Comparison of ENCODE assay signal across 22 mouse cellular contexts in the genomic region with DNA sequence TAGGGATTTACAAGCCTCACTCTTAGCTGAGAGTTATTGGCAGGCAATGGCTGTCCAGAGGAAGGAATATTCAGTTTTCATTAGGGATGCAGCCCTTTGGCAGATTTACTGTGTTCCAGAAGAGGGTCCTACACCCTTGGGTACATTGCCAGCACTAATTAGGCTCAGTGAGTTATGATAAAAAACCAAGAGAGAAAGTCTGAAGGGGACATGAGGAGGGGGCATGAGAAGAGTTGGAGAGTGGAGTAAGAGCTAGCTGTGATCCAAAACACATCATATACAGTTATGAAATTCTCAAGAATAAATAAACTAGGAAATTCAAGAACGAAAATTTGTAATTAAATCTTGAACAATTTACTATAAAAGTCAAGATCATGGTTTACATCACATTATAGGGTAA.
DNase-seq lines count a peak whose midpoint lies in the region; ATAC-seq and TF ChIP-seq lines count a peak whose summit lies in the region.
"Had no signal": no experiment of that assay in that cellular context is flagged by ENCODE, and none has a peak within 500 bp of the region (broad histone marks: within the 10 kb centered on the region; RNA-seq: fewer than 3 reads in every experiment).

No protein-coding gene starts in this region.

- WGBS in lung, embryonic 14.5 days = 40% methylated on average over 1 of the region's 1 CpGs
- WGBS in lung, embryonic 15.5 days = 46% methylated on average over 1 of the region's 1 CpGs
- 35% methylated on average over 1 of the region's 1 CpGs for WGBS in lung, embryonic 16.5 days
- 64% methylated on average over 1 of the region's 1 CpGs for WGBS in neural tube, embryonic 12.5 days

- H3K36me3 ChIP-seq in lung, embryonic 14.5 days (ENCODE audit: insufficient read depth) = no peaks in the 10 kb centered on the region
- H3K36me3 ChIP-seq in lung, embryonic 15.5 days = no peaks in the 10 kb centered on the region
- H3K36me3 ChIP-seq in lung, embryonic 16.5 days (ENCODE audit: control insufficient read depth, insufficient read depth, low read length) = no peaks in the 10 kb centered on the region
- no peaks in the 10 kb centered on the region for H3K36me3 ChIP-seq in neural tube, embryonic 12.5 days
- H3K36me3 ChIP-seq: G1E had no signal

- no peaks in the 10 kb centered on the region for H3K9me3 ChIP-seq in lung, embryonic 14.5 days (ENCODE audit: low read depth, low read length)
- no peaks in the 10 kb centered on the region for H3K9me3 ChIP-seq in lung, embryonic 15.5 days
- H3K9me3 ChIP-seq in lung, embryonic 16.5 days (ENCODE audit: control insufficient read depth, low read length) = no peaks in the 10 kb centered on the region
- no peaks in the 10 kb centered on the region for H3K9me3 ChIP-seq in neural tube, embryonic 12.5 days
- H3K9me3 ChIP-seq: G1E had no signal

- peak; percentile 9 for DNase-seq in lung, embryonic 14.5 days
- DNase-seq in lung, postnatal 25 days (ENCODE audit: low spot score) = no peak
- DNase-seq in lung, postnatal 14 days = no peak
- DNase-seq in lung, adult 18-20 months = no peak
- no peak for DNase-seq in neural tube, embryonic 10.5 days (ENCODE audit: extremely low spot score, low spot score)
- DNase-seq: adrenal gland, adult 2 months; adrenal gland, adult 8-10 months; adrenal gland, postnatal 10 days; adrenal gland, postnatal 14 days; adrenal gland, postnatal 25 days; adrenal gland, postnatal 36 days; B cell, adult 2 months; cerebellum, adult 11 months; cerebellum, adult 11-12 months had no signal

- H3K4me3 ChIP-seq in lung, embryonic 14.5 days (ENCODE audit: low read depth, low read length) = no peak overlapping the region
- no peak overlapping the region for H3K4me3 ChIP-seq in lung, embryonic 15.5 days
- H3K4me3 ChIP-seq in lung, embryonic 16.5 days (ENCODE audit: low read length) = no peak overlapping the region
- H3K4me3 ChIP-seq in neural tube, embryonic 12.5 days = no peak overlapping the region

- H3K27ac ChIP-seq in lung, embryonic 14.5 days (ENCODE audit: low read depth) = no peak overlapping the region
- H3K27ac ChIP-seq in lung, embryonic 15.5 days = no peak overlapping the region
- H3K27ac ChIP-seq in lung, embryonic 16.5 days (ENCODE audit: low read length) = no peak overlapping the region; the same call in 1 of the 2 replicates
- H3K27ac ChIP-seq in neural tube, embryonic 12.5 days = no peak overlapping the region

- H3K27me3 ChIP-seq in lung, embryonic 14.5 days (ENCODE audit: insufficient read depth, low read length) = no peaks in the 10 kb centered on the region
- H3K27me3 ChIP-seq in lung, embryonic 15.5 days = no peaks in the 10 kb centered on the region
- no peaks in the 10 kb centered on the region for H3K27me3 ChIP-seq in lung, embryonic 16.5 days (ENCODE audit: control insufficient read depth, insufficient read depth, low read depth, low read length)
- H3K27me3 ChIP-seq in neural tube, embryonic 12.5 days (replicated peaks) = no peaks in the 10 kb centered on the region
- H3K27me3 ChIP-seq: CH12.LX had no signal

- TF ChIP-seq CTCF in lung, embryonic 14.5 days (IDR thresholded peaks at IDR 0.05; ENCODE audit: low read depth) = no peak

- no peak overlapping the region for H3K9ac ChIP-seq in lung, embryonic 14.5 days
- no peak overlapping the region for H3K9ac ChIP-seq in lung, embryonic 15.5 days
- H3K9ac ChIP-seq in lung, embryonic 16.5 days (ENCODE audit: low read length) = no peak overlapping the region
- H3K9ac ChIP-seq in neural tube, embryonic 12.5 days = no peak overlapping the region

- H3K4me1 ChIP-seq in lung, embryonic 14.5 days (ENCODE audit: insufficient read depth) = no peaks in the 10 kb centered on the region; the same call in 1 of the 2 replicates
- H3K4me1 ChIP-seq in lung, embryonic 15.5 days = peaks cover 4% of the 10 kb centered on the region; the same call in 1 of the 2 replicates
- peaks cover 5% of the 10 kb centered on the region; the same call in 1 of the 2 replicates for H3K4me1 ChIP-seq in lung, embryonic 16.5 days (replicated peaks; ENCODE audit: control insufficient read depth, insufficient read depth, low read length)
- peaks cover 2% of the 10 kb centered on the region; the same call in 1 of the 2 replicates for H3K4me1 ChIP-seq in neural tube, embryonic 12.5 days

- no peak for ATAC-seq in lung, embryonic 14.5 days (ENCODE audit: insufficient read depth)
- ATAC-seq in lung, embryonic 15.5 days (ENCODE audit: borderline replicate concordance, extremely low read depth, low FRiP score, low TSS enrichment) = peak; percentile 39
- peak; percentile 72 for ATAC-seq in lung, embryonic 16.5 days (ENCODE audit: low read depth)
- ATAC-seq in neural tube, embryonic 12.5 days (ENCODE audit: low FRiP score, low read depth) = peak; percentile 53; the same call in 1 of the 2 replicates
- ATAC-seq: activated CD4-positive, CD25-positive, alpha-beta regulatory T cell, adult 4 months; CD4-positive, CD25-positive, alpha-beta regulatory T cell, adult 4 months; Patski had no signal

- no peak overlapping the region for H3K4me2 ChIP-seq in lung, embryonic 14.5 days
- H3K4me2 ChIP-seq in lung, embryonic 15.5 days = no peak overlapping the region
- no peak overlapping the region for H3K4me2 ChIP-seq in lung, embryonic 16.5 days (ENCODE audit: low read depth, low read length)
- H3K4me2 ChIP-seq in neural tube, embryonic 12.5 days (replicated peaks) = no peak overlapping the region
